7 mouse cellular contexts compared by ENCODE assay signal in genomic region chr9:107935790-107936214, GRCm38 (mm10). TPM values are rescaled to one million over a fixed set of nuclear protein-coding genes. Genes with fewer than 3 reads are reported as not detected.
DNase-seq lines count a peak whose midpoint lies in the region; ATAC-seq and TF ChIP-seq lines count a peak whose summit lies in the region.

No protein-coding gene starts in this region.

- intact Hi-C loops in left cerebral cortex, postnatal 14 days (cut with DNase I): no loop called here

- ATAC-seq in forebrain, embryonic 16.5 days: peak; percentile 44
- ATAC-seq in midbrain, postnatal 0 days (ENCODE audit: low FRiP score): peak; percentile 51; the same call in 1 of the 2 replicates

- H3K27me3 ChIP-seq in forebrain, embryonic 16.5 days (replicated peaks; ENCODE audit: control insufficient read depth, insufficient read depth, low read length): no peaks in the 10 kb centered on the region; the same call in 1 of the 2 replicates
- no peaks in the 10 kb centered on the region for H3K27me3 ChIP-seq in midbrain, postnatal 0 days (ENCODE audit: insufficient read depth, low read length)

- no peak for TF ChIP-seq CTCF in brain, embryonic 14.5 days (IDR thresholded peaks at IDR 0.05; ENCODE audit: borderline replicate concordance, extremely low read depth, insufficient read depth, insufficient read length)
- TF ChIP-seq CTCF in midbrain, postnatal 0 days (IDR thresholded peaks at IDR 0.05): no peak

- peak overlapping the region; percentile 64 for H3K4me3 ChIP-seq in forebrain, embryonic 16.5 days (replicated peaks; ENCODE audit: low read length)
- peak overlapping the region; percentile 67 for H3K4me3 ChIP-seq in midbrain, postnatal 0 days (ENCODE audit: low read depth, low read length)

- DNase-seq in left cerebral cortex, adult 18-20 months (ENCODE audit: low spot score in 2 of 2): peak; percentile 54 to 72
- DNase-seq in left cerebral cortex, adult 11 months (ENCODE audit: low spot score): no peak
- DNase-seq in brain, embryonic 14.5 days (ENCODE audit: low read depth): peak; percentile 54
- DNase-seq in left cerebral cortex, postnatal 14 days (ENCODE audit: low spot score in 2 of 2): peak; percentile 59 to 77
- DNase-seq in midbrain, postnatal 0 days (ENCODE audit: low spot score): no peak
- peak; percentile 91 for DNase-seq in thymus, postnatal 14 days

- under 1% methylated on average over 41 of the region's 41 CpGs for WGBS in forebrain, embryonic 16.5 days
- WGBS in midbrain, postnatal 0 days: 1% methylated on average over 33 of the region's 41 CpGs

- 0 out of 2 replicates have a peak overlapping the region, but pooled peaks have one; percentile 20 for H3K27ac ChIP-seq in forebrain, embryonic 16.5 days (ENCODE audit: low read length)
- H3K27ac ChIP-seq in midbrain, postnatal 0 days (ENCODE audit: low read depth, low read length): no peak overlapping the region

- no peak for TF ChIP-seq POLR2A in brain, embryonic 14.5 days (IDR thresholded peaks at IDR 0.05; ENCODE audit: borderline replicate concordance, extremely low read depth, insufficient read depth, insufficient read length, poor library complexity, severe bottlenecking)

- H3K9me3 ChIP-seq in forebrain, embryonic 16.5 days (ENCODE audit: control insufficient read depth, low read length): no peaks in the 10 kb centered on the region
- H3K9me3 ChIP-seq in midbrain, postnatal 0 days (ENCODE audit: low read length): no peaks in the 10 kb centered on the region

- peak overlapping the region; percentile 69 for H3K9ac ChIP-seq in forebrain, embryonic 16.5 days (replicated peaks; ENCODE audit: low read depth, low read length)
- peak overlapping the region; percentile 76 for H3K9ac ChIP-seq in midbrain, postnatal 0 days (replicated peaks; ENCODE audit: low read length, poor library complexity, severe bottlenecking)

- H3K36me3 ChIP-seq in forebrain, embryonic 16.5 days (ENCODE audit: control insufficient read depth, insufficient read depth): no peaks in the 10 kb centered on the region
- H3K36me3 ChIP-seq in midbrain, postnatal 0 days (ENCODE audit: insufficient read depth, low read length): no peaks in the 10 kb centered on the region

- peaks cover 22% of the 10 kb centered on the region for H3K4me1 ChIP-seq in forebrain, embryonic 16.5 days (replicated peaks; ENCODE audit: control insufficient read depth, insufficient read depth, low read length)
- 0 out of 2 replicates have a peak, but pooled peaks cover 10% of the 10 kb centered on the region for H3K4me1 ChIP-seq in midbrain, postnatal 0 days (ENCODE audit: insufficient read depth, low read length)

- peak overlapping the region; percentile 86 for H3K4me2 ChIP-seq in forebrain, embryonic 16.5 days (ENCODE audit: low read length)
- peak overlapping the region; percentile 78 for H3K4me2 ChIP-seq in midbrain, postnatal 0 days (ENCODE audit: low read depth, low read length, poor library complexity, severe bottlenecking)

RNA-seq across cellular contexts. Expression of gene Camkv, which starts 0.3 kb away (rescaled TPM):
- total RNA-seq in left cerebral cortex, adult 18-20 months (2021): 100 to 1,000 TPM; 322 to 377 TPM
- polyA plus RNA-seq in brain, embryonic 14.5 days (2012; rRNA removed): 40.3 and 70.1 TPM in 2 replicates
- polyA plus RNA-seq in forebrain, embryonic 16.5 days (2015; fragmentation: Nextera tagmentation; extraction: Ambion mirVana): 117 and 140 TPM in 2 replicates
- total RNA-seq in left cerebral cortex, postnatal 14 days (2021): 100 to 1,000 TPM; 382 to 398 TPM
- 133 and 153 TPM in 2 replicates for total RNA-seq in midbrain, postnatal 0 days (2014; rRNA removed)
- polyA plus RNA-seq in midbrain, postnatal 0 days (2015; fragmentation: Nextera tagmentation; extraction: Ambion mirVana): 136 and 149 TPM in 2 replicates

RNA-seq across cellular contexts. Expression of gene Actl11, which starts 7.5 kb away (rescaled TPM):
- total RNA-seq in left cerebral cortex, adult 18-20 months (2021): not detected
- polyA plus RNA-seq in brain, embryonic 14.5 days (2012; rRNA removed): not detected in 2 replicates
- not detected in 2 replicates for polyA plus RNA-seq in forebrain, embryonic 16.5 days (2015; fragmentation: Nextera tagmentation; extraction: Ambion mirVana)
- not detected for total RNA-seq in left cerebral cortex, postnatal 14 days (2021)
- 0.05 TPM in 1 of 2 replicates, not detected in the other for total RNA-seq in midbrain, postnatal 0 days (2014; rRNA removed)
- polyA plus RNA-seq in midbrain, postnatal 0 days (2015; fragmentation: Nextera tagmentation; extraction: Ambion mirVana): not detected in 2 replicates

RNA-seq across cellular contexts. Expression of gene Traip, which starts 14.1 kb away (rescaled TPM):
- 1 to 10 TPM; 7.5 to 9.1 TPM for total RNA-seq in left cerebral cortex, adult 18-20 months (2021)
- 6.9 and 7.8 TPM in 2 replicates for polyA plus RNA-seq in brain, embryonic 14.5 days (2012; rRNA removed)
- 14.2 and 17.1 TPM in 2 replicates for polyA plus RNA-seq in forebrain, embryonic 16.5 days (2015; fragmentation: Nextera tagmentation; extraction: Ambion mirVana)
- total RNA-seq in left cerebral cortex, postnatal 14 days (2021): 10 to 100 TPM in 1 of 2 experiments, 1 to 10 TPM in 1; 9.3 to 12.0 TPM
- total RNA-seq in midbrain, postnatal 0 days (2014; rRNA removed): 9.0 and 11.4 TPM in 2 replicates
- 11.6 and 12.0 TPM in 2 replicates for polyA plus RNA-seq in midbrain, postnatal 0 days (2015; fragmentation: Nextera tagmentation; extraction: Ambion mirVana)

RNA-seq across cellular contexts. Expression of gene Mst1r, which starts 29.1 kb away (rescaled TPM):
- total RNA-seq in left cerebral cortex, adult 18-20 months (2021): 1 to 10 TPM in 1 of 2 experiments, under 1 TPM in 1; 0.89 to 1.2 TPM
- polyA plus RNA-seq in brain, embryonic 14.5 days (2012; rRNA removed): 4.2 and 6.5 TPM in 2 replicates
- 0.91 and 1.3 TPM in 2 replicates for polyA plus RNA-seq in forebrain, embryonic 16.5 days (2015; fragmentation: Nextera tagmentation; extraction: Ambion mirVana)
- total RNA-seq in left cerebral cortex, postnatal 14 days (2021): 1 to 10 TPM; 1.2 to 1.7 TPM
- 1.2 and 1.8 TPM in 2 replicates for total RNA-seq in midbrain, postnatal 0 days (2014; rRNA removed)
- 1.1 and 1.2 TPM in 2 replicates for polyA plus RNA-seq in midbrain, postnatal 0 days (2015; fragmentation: Nextera tagmentation; extraction: Ambion mirVana)

RNA-seq across cellular contexts. Expression of gene Uba7, which starts 39.5 kb away (rescaled TPM):
- 1 to 10 TPM; 4.3 to 5.0 TPM for total RNA-seq in left cerebral cortex, adult 18-20 months (2021)
- 4.3 and 5.8 TPM in 2 replicates for polyA plus RNA-seq in brain, embryonic 14.5 days (2012; rRNA removed)
- 3.2 and 3.7 TPM in 2 replicates for polyA plus RNA-seq in forebrain, embryonic 16.5 days (2015; fragmentation: Nextera tagmentation; extraction: Ambion mirVana)
- 1 to 10 TPM; 3.6 to 4.2 TPM for total RNA-seq in left cerebral cortex, postnatal 14 days (2021)
- total RNA-seq in midbrain, postnatal 0 days (2014; rRNA removed): 1.9 and 4.2 TPM in 2 replicates
- polyA plus RNA-seq in midbrain, postnatal 0 days (2015; fragmentation: Nextera tagmentation; extraction: Ambion mirVana): 5.0 and 5.7 TPM in 2 replicates

Comparison
In these comparisons a context has a peak if more than half of its experiments do, and no peak if none do; other contexts are left out.
1. DNase-seq: peak in left cerebral cortex, adult 18-20 months (2 of 2), brain, embryonic 14.5 days (single experiment), left cerebral cortex, postnatal 14 days (2 of 2) and thymus, postnatal 14 days (single experiment); none in left cerebral cortex, adult 11 months (single experiment) and midbrain, postnatal 0 days (single experiment).